Mouse (Mus musculus) liver, embryonic 14.5 days (tissue): ENCODE measurements around the gene Vps37d.

ENCODE experiments used
- CTCF ChIP-seq: IDR thresholded peaks from 2 replicates; pipeline ENCODE4 v1.5.1; 2016; ENCODE audit warnings: antibody characterized with exemption, low read depth, control low read depth
- EP300 ChIP-seq: IDR thresholded peaks from 2 replicates; pipeline ENCODE4 v1.6.1; 2016; ENCODE audit warnings: antibody characterized with exemption, low read depth

DNA sequence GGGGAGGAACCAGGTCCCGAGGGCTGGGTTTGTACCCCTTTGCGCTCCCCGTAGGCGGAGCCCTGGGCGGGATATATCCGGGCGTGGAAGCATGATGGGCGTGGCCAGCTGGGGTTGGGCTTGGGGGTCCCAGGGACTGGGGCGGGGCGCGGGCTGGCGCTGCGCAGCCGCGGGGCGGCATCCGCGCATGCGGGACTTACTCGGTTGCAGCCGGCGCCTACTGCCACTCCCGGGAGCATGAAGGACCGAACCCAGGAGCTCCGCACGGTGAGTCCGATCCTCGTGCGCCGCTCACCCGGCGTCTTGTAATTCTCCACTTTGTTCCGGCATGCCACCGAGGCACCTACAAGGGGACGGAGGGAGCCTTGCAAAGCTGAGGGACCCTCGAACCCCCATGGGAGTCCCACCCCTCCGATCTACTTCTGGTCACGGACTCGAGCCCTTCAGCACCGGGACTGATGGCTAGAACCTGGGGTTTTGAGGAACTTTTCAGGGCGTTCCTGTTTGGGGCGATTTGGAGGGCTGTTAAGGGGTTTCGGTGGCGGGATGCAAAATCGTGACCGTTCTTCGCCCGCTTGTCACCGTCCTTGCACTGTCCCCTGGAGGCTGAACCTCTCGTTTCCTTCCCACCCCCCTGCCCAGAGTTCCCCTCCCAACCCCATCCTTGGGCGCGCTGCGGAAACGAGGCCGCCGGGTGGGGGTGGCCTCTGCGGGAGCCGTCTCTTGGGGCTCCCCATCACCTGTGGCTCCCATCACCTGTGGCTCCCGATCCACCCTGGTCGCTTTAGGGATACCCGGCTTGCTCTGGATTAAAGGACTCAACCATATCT lies 54.5 kb downstream of the Vps37d start, which contains the start of gene Stx1a:
- no peak for TF ChIP-seq CTCF
- no peak for TF ChIP-seq EP300
